Mouse (Mus musculus) adrenal gland, postnatal 4 days (tissue): ENCODE results near the gene Ankrd52. TPM values are rescaled to one million over a fixed set of nuclear protein-coding genes. Genes with fewer than 3 reads are reported as not detected.
A peak's percentile ranks its signal among the peaks of the same experiment; 100 is the strongest.

ENCODE experiments used
- DNase-seq, 2 experiments: peaks; one replicate each; pipeline ENCODE4 v3.0.0; 2021 to 2022; ENCODE audit warnings: low spot score in 2 of 2, mixed read lengths in 2 of 2
- total RNA-seq, 2 experiments: library from RNA; stranded (reverse); gene quantifications; 2 replicates each; pipeline ENCODE4 v1.2.3; 2021

The Ankrd52 gene
- total RNA-seq, 2 experiments from 2014 or later = 71.5 to 75.1 TPM

GRCm38 (mm10) chr10:128400338-128400737 is 23.4 kb downstream of the Ankrd52 start:
- no peak for DNase-seq

GRCm38 (mm10) chr10:128401056-128401455 is 24.1 kb downstream of the Ankrd52 start, which contains the start of gene Slc39a5:
Slc39a5 (minus strand) TSS chr10:128401229.
- no peak for DNase-seq

GRCm38 (mm10) chr10:128401638-128402037 is 24.7 kb downstream of the Ankrd52 start:
- no peak for DNase-seq

GRCm38 (mm10) chr10:128403931-128404330 is 27.0 kb downstream of the Ankrd52 start:
- no peak for DNase-seq

GRCm38 (mm10) chr10:128408591-128409535 is 31.9 kb downstream of the Ankrd52 start:
- DNase-seq = no peak

GRCm38 (mm10) chr10:128409692-128410559 is 33.0 kb downstream of the Ankrd52 start:
- DNase-seq = peak; percentile 93 to 94

- DNase-seq = no peak
Observed at GRCm38 (mm10) chr10:128410560-128410845, 33.6 kb downstream of the Ankrd52 start.

DNA sequence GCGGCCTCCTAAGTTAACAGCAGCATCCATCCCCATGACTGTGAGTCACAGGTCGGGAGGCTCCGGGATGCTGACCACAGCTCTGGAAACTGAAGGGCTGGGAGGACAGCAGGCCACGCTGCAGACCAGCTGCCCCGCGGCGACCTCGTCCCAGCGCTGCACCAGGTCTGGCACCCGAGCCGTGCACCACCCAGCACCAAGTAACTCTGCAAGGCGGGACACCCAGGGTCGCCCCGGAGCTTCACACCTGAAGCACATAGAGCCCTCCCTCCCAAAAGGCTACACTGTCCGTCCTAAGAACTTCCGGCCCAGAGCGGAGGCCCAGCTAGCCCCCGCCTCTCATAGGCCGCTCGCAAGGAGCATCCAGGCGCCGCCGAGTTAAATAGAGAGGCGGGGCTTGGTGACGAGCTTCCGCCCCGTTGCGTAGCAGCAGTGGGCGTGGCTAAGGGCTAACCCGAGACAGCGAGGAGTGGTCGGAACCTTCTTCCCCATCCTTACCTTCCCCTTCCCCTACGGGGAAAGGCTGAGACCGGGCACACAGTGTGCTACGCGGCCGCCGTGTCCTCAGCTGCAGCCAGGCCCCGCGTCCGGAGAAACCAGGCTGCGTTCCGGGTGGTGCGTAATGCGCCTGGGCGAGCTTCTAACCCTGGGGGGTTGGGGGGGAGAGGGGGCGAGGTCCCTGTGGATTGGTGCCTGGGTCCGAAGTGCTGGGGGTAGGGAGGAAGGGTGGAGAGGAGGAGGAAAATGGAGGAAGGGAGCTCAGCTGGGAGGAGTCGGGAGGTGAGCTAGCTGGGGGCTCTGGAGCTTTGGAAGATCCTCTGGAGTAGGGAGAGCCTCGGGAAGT is 34.5 kb downstream of the Ankrd52 start, which contains the start of the genes Nabp2 and Rnf41:
Gene Nabp2, minus strand, starts transcription at position 282 of the 844 bp plus-strand sequence.
Gene Rnf41, plus strand, starts transcription at position 447 of the 844 bp plus-strand sequence.
- DNase-seq = peak; percentile 92 to 96

DNA sequence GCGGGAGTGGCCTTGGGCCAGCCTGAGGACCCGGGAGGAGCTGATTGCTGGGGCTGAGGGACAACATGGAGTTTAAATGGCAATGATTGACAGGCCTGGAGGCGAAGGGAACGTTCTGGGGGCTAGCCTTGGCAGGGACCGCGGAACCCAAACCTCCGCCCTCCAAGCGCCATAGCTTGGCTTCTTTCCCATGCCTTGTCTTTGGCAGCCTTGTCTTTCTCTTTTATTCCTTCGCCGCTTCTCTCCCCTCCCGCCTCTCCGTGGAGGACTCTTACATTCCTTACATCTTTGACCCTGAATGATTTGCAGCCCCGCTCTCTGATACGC is 35.1 kb downstream of the Ankrd52 start:
- no peak for DNase-seq

DNA sequence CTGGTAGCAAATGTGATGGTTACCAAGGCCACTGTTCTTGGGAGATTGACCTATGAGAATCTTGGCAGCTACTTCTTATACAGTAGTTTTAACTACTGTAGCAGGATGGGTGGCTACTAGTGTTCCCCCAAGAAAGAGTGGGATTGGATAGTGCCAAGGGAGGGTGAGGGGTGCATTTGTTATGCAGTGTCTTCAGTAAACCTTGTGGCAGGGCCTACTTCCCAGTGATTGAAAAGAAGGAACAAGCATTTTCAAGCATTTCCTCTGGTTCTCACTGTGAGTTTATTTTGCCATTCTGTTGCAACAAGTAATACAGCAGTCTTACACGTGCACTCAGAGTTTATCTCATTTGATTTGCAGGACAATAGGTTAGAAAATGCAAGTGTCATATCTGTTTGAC is 35.6 kb downstream of the Ankrd52 start:
- DNase-seq = no peak

DNA sequence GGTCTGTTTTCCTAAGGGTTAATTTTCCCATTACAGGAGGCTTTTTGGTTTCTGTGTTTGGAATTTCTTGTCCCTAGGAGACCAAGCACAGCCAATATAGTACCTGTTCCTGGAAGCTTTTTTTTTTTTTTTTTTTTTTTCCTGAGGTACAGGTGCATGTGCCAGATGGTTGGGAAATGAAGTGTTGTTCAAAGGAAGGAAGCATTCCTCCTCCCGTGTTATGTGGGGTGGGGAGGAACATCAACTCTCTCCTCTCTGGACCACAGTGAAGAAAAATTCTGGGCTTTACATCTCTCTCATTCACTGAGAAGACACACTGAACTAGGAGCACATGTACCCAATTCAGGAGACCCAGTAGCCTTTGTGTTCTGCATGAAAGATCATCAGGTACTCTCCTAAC is 36.2 kb downstream of the Ankrd52 start:
- DNase-seq = no peak

- DNase-seq = no peak
Observed at GRCm38 (mm10) chr10:128414848-128415247, 37.9 kb downstream of the Ankrd52 start.

DNA sequence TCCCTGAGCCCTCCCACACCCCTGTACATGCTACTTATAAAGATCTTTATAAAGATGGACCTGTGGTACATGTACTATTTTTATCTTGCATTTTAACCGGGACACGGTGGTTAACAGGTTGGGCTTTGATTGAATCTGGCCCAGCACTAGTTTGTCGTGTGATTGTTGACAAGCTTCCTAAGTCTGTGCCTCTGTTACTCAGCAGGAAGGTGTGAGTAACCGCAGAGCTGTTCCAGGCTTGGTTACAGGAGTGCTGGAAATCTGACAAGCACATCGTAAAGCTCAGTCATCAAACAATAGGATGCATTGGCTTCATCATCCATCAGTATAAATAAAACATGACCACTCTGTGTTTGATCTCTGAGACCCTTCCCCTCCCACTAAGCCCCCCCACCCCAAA is 45.5 kb downstream of the Ankrd52 start:
- DNase-seq = no peak

GRCm38 (mm10) chr10:128424604-128425003 is 47.7 kb downstream of the Ankrd52 start:
- DNase-seq = no peak

- no peak for DNase-seq
Observed at GRCm38 (mm10) chr10:128425260-128425659, 48.3 kb downstream of the Ankrd52 start.

GRCm38 (mm10) chr10:128429052-128429451 is 52.1 kb downstream of the Ankrd52 start:
- no peak for DNase-seq

GRCm38 (mm10) chr10:128429454-128429853 is 52.5 kb downstream of the Ankrd52 start:
- no peak for DNase-seq

- DNase-seq = no peak
Observed at GRCm38 (mm10) chr10:128433417-128433816, 56.5 kb downstream of the Ankrd52 start.

- no peak for DNase-seq
Observed at GRCm38 (mm10) chr10:128434681-128435080, 57.8 kb downstream of the Ankrd52 start.

- DNase-seq = peak in 1 of 2 experiments; percentile 49
Observed at GRCm38 (mm10) chr10:128435186-128435823, 58.4 kb downstream of the Ankrd52 start.
